16 mouse cellular contexts compared by ENCODE assay signal in the genomic region with DNA sequence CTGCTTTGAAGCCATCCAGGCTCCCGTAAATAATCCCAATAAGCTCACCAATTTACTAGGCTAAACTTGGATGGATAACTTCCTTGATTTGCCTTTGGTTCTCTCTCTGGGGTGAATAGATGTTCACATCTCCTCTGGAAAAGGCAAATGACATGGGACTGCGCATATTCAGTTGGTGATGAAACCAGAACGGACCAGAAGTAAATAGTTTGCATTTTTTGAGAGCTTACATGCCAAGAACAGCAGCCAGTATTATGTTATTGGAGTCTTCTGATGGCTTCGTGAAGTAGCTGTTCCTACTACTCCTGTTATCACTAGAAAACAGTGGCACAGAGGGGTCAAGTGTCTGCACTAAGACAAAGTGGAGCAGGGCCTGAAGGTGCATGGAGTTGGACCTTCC.
"Had no signal": no experiment of that assay in that cellular context is flagged by ENCODE, and none has a peak within 500 bp of the region (broad histone marks: within the 10 kb centered on the region; RNA-seq: fewer than 3 reads in every experiment).

No protein-coding gene starts in this region.

- H3K4me3 ChIP-seq: lung, embryonic 15.5 days; megakaryocyte, embryonic 14.5 days; midbrain, embryonic 13.5 days; midbrain, embryonic 15.5 days; neural tube, embryonic 12.5 days; stomach, embryonic 15.5 days had no signal

- H3K4me2 ChIP-seq: lung, embryonic 15.5 days; midbrain, embryonic 11.5 days; midbrain, embryonic 13.5 days; midbrain, embryonic 15.5 days; neural tube, embryonic 12.5 days; stomach, embryonic 15.5 days had no signal

- H3K36me3 ChIP-seq: lung, embryonic 15.5 days; midbrain, embryonic 13.5 days; midbrain, embryonic 15.5 days; neural tube, embryonic 12.5 days; stomach, embryonic 15.5 days had no signal

- H3K27me3 ChIP-seq: lung, embryonic 15.5 days; megakaryocyte, embryonic 14.5 days; midbrain, embryonic 13.5 days; midbrain, embryonic 15.5 days; neural tube, embryonic 12.5 days; stomach, embryonic 15.5 days had no signal

- H3K27ac ChIP-seq: lung, embryonic 15.5 days; macrophage; midbrain, embryonic 13.5 days; midbrain, embryonic 15.5 days; neural tube, embryonic 12.5 days; stomach, embryonic 15.5 days; stomach, postnatal 0 days had no signal

- H3K4me1 ChIP-seq: lung, embryonic 15.5 days; megakaryocyte, embryonic 14.5 days; neural tube, embryonic 12.5 days; stomach, embryonic 15.5 days had no signal

- ATAC-seq: lung, postnatal 0 days; midbrain, embryonic 13.5 days; midbrain, embryonic 15.5 days had no signal

- H3K9ac ChIP-seq: lung, embryonic 15.5 days; midbrain, embryonic 13.5 days; midbrain, embryonic 15.5 days; neural tube, embryonic 12.5 days; stomach, embryonic 15.5 days had no signal

- DNase-seq: lung, adult 2 months; lung, postnatal 14 days; right cerebral cortex, postnatal 14 days; thymus, adult 2 months; thymus, postnatal 25 days; thymus, postnatal 4 days had no signal

- H3K9me3 ChIP-seq: lung, embryonic 15.5 days; midbrain, embryonic 13.5 days; midbrain, embryonic 15.5 days; neural tube, embryonic 12.5 days; stomach, embryonic 15.5 days had no signal
